Mouse (Mus musculus): ENCODE data around the gene Osbpl7. TPM values are rescaled to one million over a fixed set of nuclear protein-coding genes. Genes with fewer than 3 reads are reported as not detected.

Osbpl7 gene
- total RNA-seq, 2 experiments from 2014 or later: 11.3 to 12.8 TPM

DNA sequence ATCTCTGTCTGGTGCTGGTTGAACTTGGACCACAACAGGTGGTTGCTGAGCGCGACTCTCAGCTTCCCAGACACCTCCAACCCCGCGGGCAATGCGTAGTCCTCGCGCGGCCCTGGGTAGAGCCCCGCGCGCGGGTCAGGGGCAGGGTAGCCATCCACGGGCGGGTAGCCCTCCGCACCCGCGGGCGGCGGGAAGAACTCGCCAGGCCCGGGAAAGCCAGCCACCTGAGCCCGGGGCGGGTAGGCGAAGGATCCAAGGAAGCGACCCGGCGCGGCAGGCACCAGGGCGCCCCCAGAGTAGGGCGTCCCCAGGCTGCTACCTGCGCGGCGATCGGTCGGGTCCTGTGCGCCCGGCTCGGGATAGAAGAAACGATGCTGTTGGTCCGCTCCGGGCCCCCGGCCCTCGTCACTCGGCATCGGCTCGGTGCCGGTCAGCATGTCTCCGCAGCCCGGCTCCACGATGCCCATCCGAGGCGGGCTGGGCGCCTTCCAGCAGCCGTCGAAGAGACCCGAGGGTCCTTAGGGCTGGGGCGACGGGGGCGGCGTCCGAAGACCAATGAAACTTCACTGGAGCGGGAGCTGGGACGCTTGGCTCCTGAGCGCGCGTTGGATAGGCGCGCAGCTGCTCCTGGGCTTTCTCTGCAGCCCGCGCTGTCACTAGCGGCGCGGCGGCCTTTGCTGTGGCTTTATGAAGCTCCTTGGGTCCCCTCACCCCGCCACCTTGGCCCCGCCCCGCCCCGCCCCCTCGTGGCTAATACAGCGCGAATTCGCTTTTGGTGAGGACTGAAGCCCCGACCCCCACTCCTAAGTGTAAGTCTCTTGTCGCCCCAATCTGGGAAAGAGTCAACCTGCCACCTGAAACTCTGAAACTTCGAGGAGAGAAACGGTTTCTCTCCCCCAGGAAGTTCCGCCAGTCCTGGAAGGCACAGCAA lies 64.5 kb downstream of the Osbpl7 start, which contains the start of gene Tbx21:
Gene Tbx21, minus strand, starts transcription at position 661 of the 931 bp plus-strand sequence.
- intact Hi-C loops (cut with DNase I): no loop called here
- no peak for DNase-seq (ENCODE audit: extremely low spot score in 1 of 2, low spot score in 2 of 2)

DNA sequence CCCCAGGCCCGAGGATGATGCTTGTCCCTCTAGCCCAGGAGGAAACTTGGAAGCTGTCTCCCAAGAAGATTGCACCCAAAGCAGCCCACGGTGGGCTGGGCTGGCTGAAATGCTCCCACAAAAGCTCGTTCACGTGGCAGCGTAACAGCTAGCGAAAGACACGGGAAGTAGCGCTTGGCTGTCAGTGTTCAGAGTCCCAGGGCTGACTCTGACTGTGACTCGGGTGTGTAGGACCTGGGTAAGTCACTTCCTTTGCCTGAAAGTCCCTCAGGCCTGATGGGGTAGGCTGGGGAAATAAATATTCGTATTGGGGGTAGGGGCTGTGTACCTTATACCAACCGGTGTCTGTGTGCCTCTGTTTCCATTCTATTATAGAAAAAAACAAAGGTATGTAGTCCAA lies 65.4 kb downstream of the Osbpl7 start:
- DNase-seq (ENCODE audit: extremely low spot score in 1 of 2, low spot score in 2 of 2): no peak
- intact Hi-C loops (cut with DNase I): no loop called here

Small RNA genes within 50 kb of the gene (microRNA-seq; reads per million reads assigned to microRNA genes)
- gene Mir8103: not detected

Other genes with a start within 250 kb of the Osbpl7 start
- 100 to 1,000 TPM; 167 to 175 TPM for gene Nfe2l1, start 220.7 kb upstream of the Osbpl7 start, total RNA-seq (2021)
- gene Copz2, start 200.8 kb upstream of the Osbpl7 start, total RNA-seq (2021): 1 to 10 TPM; 2.5 to 3.1 TPM
- gene Cdk5rap3, start 134.1 kb upstream of the Osbpl7 start, total RNA-seq (2021): 10 to 100 TPM; 50.5 to 52.5 TPM
- gene Prr15l, start 122.5 kb upstream of the Osbpl7 start, total RNA-seq (2021): not detected
- gene Pnpo, start 106.6 kb upstream of the Osbpl7 start, total RNA-seq (2021): 10 to 100 TPM; 30.9 to 32.6 TPM
- gene Sp2, start 67.7 kb upstream of the Osbpl7 start, total RNA-seq (2021): 10 to 100 TPM in 1 of 2 experiments, 1 to 10 TPM in 1; 9.9 to 10.7 TPM
- 1 to 10 TPM; 2.3 to 3.1 TPM for gene Sp6, start 37.2 kb upstream of the Osbpl7 start, total RNA-seq (2021)
- gene Scrn2, start 20.7 kb upstream of the Osbpl7 start, total RNA-seq (2021): 1 to 10 TPM; 3.9 to 4.2 TPM
- under 1 TPM; 0.61 to 0.75 TPM for gene Lrrc46, start 9.2 kb upstream of the Osbpl7 start, total RNA-seq (2021)
- gene Mrpl10, start 9.1 kb upstream of the Osbpl7 start, total RNA-seq (2021): 10 to 100 TPM; 69.0 to 69.2 TPM
- gene Tbx21, start 64.7 kb downstream of the Osbpl7 start, total RNA-seq (2021): not detected
- gene Tbkbp1, start 100.9 kb downstream of the Osbpl7 start, total RNA-seq (2021): 10 to 100 TPM; 52.4 to 53.7 TPM
- gene Kpnb1, start 137.3 kb downstream of the Osbpl7 start, total RNA-seq (2021): 100 to 1,000 TPM; 121 to 122 TPM
- 100 to 1,000 TPM; 145 to 150 TPM for gene Npepps, start 230.0 kb downstream of the Osbpl7 start, total RNA-seq (2021)